Mouse (Mus musculus): ENCODE results near the gene Mup19. TPM values are rescaled to one million over a fixed set of nuclear protein-coding genes. Genes with fewer than 3 reads are reported as not detected.
"Not testable (repeated sequence)": the region's sequence is repeated elsewhere in the genome, so short reads cannot be mapped to it uniquely, and the experiment has no call there.

The Mup19 gene
- polyA plus RNA-seq, 1 experiment from 2014 or later = not detected

DNA sequence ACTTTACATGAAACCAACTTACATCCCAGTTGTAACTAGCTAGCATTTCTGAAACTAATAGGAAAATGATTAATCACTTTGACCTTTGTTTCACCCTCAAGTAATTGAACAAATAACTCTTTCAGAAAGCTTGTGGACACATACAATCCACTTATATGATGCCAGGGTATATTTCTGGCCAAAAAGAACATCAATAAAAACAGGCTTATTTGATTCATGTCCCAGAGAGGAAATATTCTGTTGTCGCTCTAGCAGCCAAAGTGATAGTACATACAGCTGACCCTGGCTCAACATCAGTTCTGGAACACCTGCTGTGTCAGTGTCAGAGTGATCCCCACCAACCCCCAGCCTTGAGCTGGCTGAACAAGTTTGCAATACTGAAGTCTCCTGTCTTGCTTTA, 2.2 kb upstream of the Mup19 start:
- H3K4me1 ChIP-seq (ENCODE audit: control insufficient read depth, insufficient read depth, low read length); H3K4me2 ChIP-seq (ENCODE audit: low read depth); ATAC-seq (ENCODE audit: insufficient read depth, low FRiP score, low TSS enrichment); H3K9ac ChIP-seq (ENCODE audit: low read length); H3K4me3 ChIP-seq (ENCODE audit: low read depth, low read length); H3K36me3 ChIP-seq (ENCODE audit: control insufficient read depth, insufficient read depth, low read length); DNase-seq (ENCODE audit: low spot score); H3K27me3 ChIP-seq (ENCODE audit: control insufficient read depth, insufficient read depth, low read length); H3K27ac ChIP-seq (ENCODE audit: low read depth, low read length); H3K9me3 ChIP-seq (ENCODE audit: control insufficient read depth, low read length): not testable (repeated sequence)
- 85% methylated on average over 1 of the region's 1 CpGs for WGBS

Other genes starting within 250 kb of the Mup19 start
- gene Mup17, start 186.4 kb downstream of the Mup19 start, polyA plus RNA-seq (2014; fragmentation: Nextera tagmentation; extraction: Ambion mirVana) = not detected in 2 replicates
- gene Mup18, start 108.1 kb downstream of the Mup19 start, polyA plus RNA-seq (2014; fragmentation: Nextera tagmentation; extraction: Ambion mirVana) = not detected in 2 replicates
- gene Mup5, start 53.0 kb upstream of the Mup19 start, polyA plus RNA-seq (2014; fragmentation: Nextera tagmentation; extraction: Ambion mirVana) = not detected in 2 replicates

All from neural tube, embryonic 11.5 days (tissue).